Mouse (Mus musculus) limb, embryonic 14.5 days (tissue): ENCODE results near the gene Rps19bp1. TPM values are rescaled to one million over a fixed set of nuclear protein-coding genes. Genes with fewer than 3 reads are reported as not detected.

Experiments
- ATAC-seq: fragments of 200-750 bp; cut with Nextera tagmentation; 2 replicates; pipeline ENCODE4 v1.8.0; 2017; ENCODE audit warnings: low read depth, moderate number of reproducible peaks, moderate TSS enrichment; ENCODE audit not compliant: low FRiP score
- DNase-seq: peaks from one replicate; pipeline ENCODE4 v3.0.0-alpha.2; 2015; ENCODE audit warnings: low spot score
- H3K27ac ChIP-seq: fragments of 300-500 bp; sonication (generic); replicated peaks from 2 replicates; pipeline ENCODE4 v1.5.1; 2014; ENCODE audit warnings: low read depth, mild to moderate bottlenecking, low read length, moderate library complexity, mixed read lengths
- H3K27me3 ChIP-seq: fragments of 300-500 bp; sonication (generic); 2 replicates; pipeline ENCODE4 v1.6.1; 2014; ENCODE audit warnings: low read length, mixed read lengths; ENCODE audit not compliant: control insufficient read depth, insufficient read depth
- H3K36me3 ChIP-seq: fragments of 300-500 bp; sonication (generic); 2 replicates; pipeline ENCODE4 v1.6.1; 2014; ENCODE audit warnings: mild to moderate bottlenecking, low read length, moderate library complexity, mixed read lengths; ENCODE audit not compliant: control insufficient read depth, insufficient read depth
- H3K4me1 ChIP-seq: fragments of 300-500 bp; sonication (generic); 2 replicates; pipeline ENCODE4 v1.6.1; 2014; ENCODE audit warnings: antibody characterized with exemption, low read length, mixed read lengths; ENCODE audit not compliant: control insufficient read depth, insufficient read depth
- H3K4me2 ChIP-seq: fragments of 300-500 bp; sonication (generic); replicated peaks from 2 replicates; pipeline ENCODE4 v1.6.1; 2014; ENCODE audit warnings: low read depth, mild to moderate bottlenecking, low read length, moderate library complexity; ENCODE audit not compliant: severe bottlenecking
- H3K4me3 ChIP-seq: fragments of 300-500 bp; sonication (generic); replicated peaks from 2 replicates; pipeline ENCODE4 v1.5.1; 2014; ENCODE audit warnings: low read length
- H3K9ac ChIP-seq: fragments of 300-500 bp; sonication (generic); 2 replicates; pipeline ENCODE4 v1.6.1; 2014; ENCODE audit warnings: mild to moderate bottlenecking, low read depth, low read length, moderate library complexity; ENCODE audit not compliant: severe bottlenecking
- H3K9me3 ChIP-seq: fragments of 300-500 bp; sonication (generic); 2 replicates; pipeline ENCODE4 v1.6.1; 2016; ENCODE audit warnings: low read length; ENCODE audit not compliant: control insufficient read depth
- POLR2A ChIP-seq: fragments of 200-500 bp; IDR thresholded peaks from 2 replicates; pipeline ENCODE4 v1.8.0; 2012; ENCODE audit warnings: inconsistent platforms, mild to moderate bottlenecking, moderate library complexity, borderline replicate concordance; ENCODE audit not compliant: insufficient read depth, insufficient read length; ENCODE audit errors: extremely low read depth
- WGBS: fragments of 180-500 bp; shearing (Covaris S2); extraction: QIAGEN DNeasy Blood & Tissue Kit; methylation state at CpG from one replicate; pipeline ENCODE4 v1.1.7; 2014; 5-methylcytosine and 5-hydroxymethylcytosine counted together
- polyA plus RNA-seq, 2 experiments: library from polyadenylated mRNA; depleted of rRNA in 1 of 2; stranded (reverse) in 1 of 2; unstranded in 1 of 2; fragments of >200 nt; fragmentation: Nextera tagmentation in 1 of 2; extraction: Ambion mirVana in 1 of 2; gene quantifications; 2 replicates each; pipeline versions ENCODE4 v1.2.1 to v1.2.3; 2012 to 2014

The Rps19bp1 gene
- polyA plus RNA-seq, 2 experiments: 44.2 to 61.1 TPM

GRCm38 (mm10) chr15:80259406-80260045 lies 4.6 kb downstream of the Rps19bp1 start:
- ATAC-seq (no peak), DNase-seq (no peak)
- Histone ChIP-seq H3K4me2 (no peak overlapping the region), H3K27me3 (no peaks in the 10 kb centered on the region), H3K4me3 (no peak overlapping the region), H3K36me3 (peaks cover 42% of the 10 kb centered on the region), H3K9me3 (no peaks in the 10 kb centered on the region), H3K4me1 (peaks cover 28% of the 10 kb centered on the region), H3K9ac (no peak overlapping the region), H3K27ac (no peak overlapping the region)
- no peak for TF ChIP-seq POLR2A
- 86% methylated on average over 8 of the region's 8 CpGs for WGBS

- ATAC-seq: no peak
- Histone ChIP-seq H3K27ac (peak overlapping the region; percentile 59; the same call in 1 of the 2 replicates), H3K36me3 (peaks cover 42% of the 10 kb centered on the region), H3K9me3 (no peaks in the 10 kb centered on the region), H3K4me1 (peaks cover 35% of the 10 kb centered on the region), H3K9ac (no peak overlapping the region), H3K4me3 (no peak overlapping the region), H3K27me3 (no peaks in the 10 kb centered on the region), H3K4me2 (no peak overlapping the region)
- no peak for DNase-seq
- 43% methylated on average over 11 of the region's 11 CpGs for WGBS
- TF ChIP-seq POLR2A: no peak
These were observed 5.6 kb downstream of the Rps19bp1 start for GRCm38 (mm10) chr15:80258240-80259170.

GRCm38 (mm10) chr15:80257602-80258239 lies 6.4 kb downstream of the Rps19bp1 start:
- H3K27ac ChIP-seq: peak overlapping the region; percentile 96
- no peak overlapping the region for H3K9ac ChIP-seq
- H3K4me1 ChIP-seq: peaks cover 30% of the 10 kb centered on the region
- H3K4me3 ChIP-seq: peak overlapping the region; percentile 97; the same call in 1 of the 2 replicates
- H3K9me3 ChIP-seq: no peaks in the 10 kb centered on the region
- no peak for TF ChIP-seq POLR2A
- no peak for DNase-seq
- peaks cover 42% of the 10 kb centered on the region for H3K36me3 ChIP-seq
- WGBS: 25% methylated on average over 4 of the region's 4 CpGs
- no peak for ATAC-seq
- H3K4me2 ChIP-seq: peak overlapping the region; percentile 91
- no peaks in the 10 kb centered on the region for H3K27me3 ChIP-seq

- no peaks in the 10 kb centered on the region for H3K9me3 ChIP-seq
- H3K27ac ChIP-seq: peak overlapping the region; percentile 96
- H3K9ac ChIP-seq: peak overlapping the region; percentile 99
- ATAC-seq (no peak), DNase-seq (no peak)
- no peak for TF ChIP-seq POLR2A
- peaks cover 30% of the 10 kb centered on the region for H3K4me1 ChIP-seq
- peaks cover 45% of the 10 kb centered on the region for H3K36me3 ChIP-seq
- H3K4me3 ChIP-seq: peak overlapping the region; percentile 97
- WGBS: 61% methylated on average over 12 of the region's 12 CpGs
- no peaks in the 10 kb centered on the region for H3K27me3 ChIP-seq
- peak overlapping the region; percentile 91 for H3K4me2 ChIP-seq
These were observed 7.2 kb downstream of the Rps19bp1 start for GRCm38 (mm10) chr15:80256656-80257601.
